Mouse (Mus musculus) natural killer cell, adult 2 months (primary cell): ENCODE data around the gene Itga6.
A peak's percentile ranks its signal among the peaks of the same experiment; 100 is the strongest.
"Not testable (repeated sequence)": the region's sequence is repeated elsewhere in the genome, so short reads cannot be mapped to it uniquely, and the experiment has no call there.

Source experiments
- DNase-seq, 2 experiments: peaks; one replicate each; pipeline ENCODE4 v3.0.0; 2022; ENCODE audit warnings: low spot score in 2 of 2

The Itga6 gene

GRCm38 (mm10) chr2:71745610-71746374 lies at the start of gene Itga6:
Gene Itga6, plus strand, starts transcription at chr2:71745616.
- DNase-seq, result no peak

- no peak for DNase-seq
These were observed 48.6 kb upstream of the Itga6 start for GRCm38 (mm10) chr2:71696776-71697175.

GRCm38 (mm10) chr2:71697408-71698336 lies 47.7 kb upstream of the Itga6 start:
- no peak for DNase-seq

- no peak for DNase-seq
These were observed 47.0 kb upstream of the Itga6 start for GRCm38 (mm10) chr2:71698366-71698765.

- no peak for DNase-seq
These were observed 46.5 kb upstream of the Itga6 start for GRCm38 (mm10) chr2:71698942-71699341.

- peak in 1 of 2 experiments; percentile 2 for DNase-seq
These were observed 44.1 kb upstream of the Itga6 start for GRCm38 (mm10) chr2:71701341-71701740.

GRCm38 (mm10) chr2:71704309-71704708 lies 41.1 kb upstream of the Itga6 start:
- DNase-seq, result no peak

GRCm38 (mm10) chr2:71708886-71709285 lies 36.5 kb upstream of the Itga6 start:
- no peak for DNase-seq

- DNase-seq, result no peak
These were observed 33.8 kb upstream of the Itga6 start for GRCm38 (mm10) chr2:71711640-71712039.

- no peak for DNase-seq
These were observed 31.0 kb upstream of the Itga6 start for GRCm38 (mm10) chr2:71714416-71714815.

- no peak for DNase-seq
These were observed 26.4 kb upstream of the Itga6 start for GRCm38 (mm10) chr2:71719005-71719386.

GRCm38 (mm10) chr2:71719387-71720034 lies 25.9 kb upstream of the Itga6 start:
- DNase-seq, result no peak

GRCm38 (mm10) chr2:71720556-71720955 lies 24.9 kb upstream of the Itga6 start:
- not testable (repeated sequence) for DNase-seq

GRCm38 (mm10) chr2:71722913-71723312 lies 22.5 kb upstream of the Itga6 start:
- DNase-seq, result no peak

- DNase-seq, result no peak
These were observed 21.8 kb upstream of the Itga6 start for GRCm38 (mm10) chr2:71723623-71724022.

- DNase-seq, result no peak
These were observed 21.4 kb upstream of the Itga6 start for GRCm38 (mm10) chr2:71724028-71724427.

GRCm38 (mm10) chr2:71725446-71725845 lies 20.0 kb upstream of the Itga6 start:
- DNase-seq, result no peak

GRCm38 (mm10) chr2:71726883-71727676 lies 18.3 kb upstream of the Itga6 start:
- DNase-seq, result no peak

GRCm38 (mm10) chr2:71728341-71728740 lies 17.1 kb upstream of the Itga6 start:
- no peak for DNase-seq

- DNase-seq, result no peak
These were observed 16.6 kb upstream of the Itga6 start for GRCm38 (mm10) chr2:71728796-71729195.
